Mouse (Mus musculus) heart, postnatal 10 days (tissue): ENCODE data around the gene Nolc1. TPM values are rescaled to one million over a fixed set of nuclear protein-coding genes. Genes with fewer than 3 reads are reported as not detected.

Experiments used
- DNase-seq, 2 experiments: peaks; one replicate each; pipeline ENCODE4 v3.0.0; 2021
- intact Hi-C: fragments of 180-260 bp; cut with DNase I; formaldehyde crosslinking; loops from one replicate; pipeline ENCODE4 v1.15.1; 2025
- total RNA-seq, 2 experiments: library from RNA; stranded (reverse); gene quantifications; 2 replicates each; pipeline ENCODE4 v1.2.3; 2021

Nolc1 gene
- total RNA-seq, result 10 to 100 TPM; 25.1 to 27.2 TPM

DNA sequence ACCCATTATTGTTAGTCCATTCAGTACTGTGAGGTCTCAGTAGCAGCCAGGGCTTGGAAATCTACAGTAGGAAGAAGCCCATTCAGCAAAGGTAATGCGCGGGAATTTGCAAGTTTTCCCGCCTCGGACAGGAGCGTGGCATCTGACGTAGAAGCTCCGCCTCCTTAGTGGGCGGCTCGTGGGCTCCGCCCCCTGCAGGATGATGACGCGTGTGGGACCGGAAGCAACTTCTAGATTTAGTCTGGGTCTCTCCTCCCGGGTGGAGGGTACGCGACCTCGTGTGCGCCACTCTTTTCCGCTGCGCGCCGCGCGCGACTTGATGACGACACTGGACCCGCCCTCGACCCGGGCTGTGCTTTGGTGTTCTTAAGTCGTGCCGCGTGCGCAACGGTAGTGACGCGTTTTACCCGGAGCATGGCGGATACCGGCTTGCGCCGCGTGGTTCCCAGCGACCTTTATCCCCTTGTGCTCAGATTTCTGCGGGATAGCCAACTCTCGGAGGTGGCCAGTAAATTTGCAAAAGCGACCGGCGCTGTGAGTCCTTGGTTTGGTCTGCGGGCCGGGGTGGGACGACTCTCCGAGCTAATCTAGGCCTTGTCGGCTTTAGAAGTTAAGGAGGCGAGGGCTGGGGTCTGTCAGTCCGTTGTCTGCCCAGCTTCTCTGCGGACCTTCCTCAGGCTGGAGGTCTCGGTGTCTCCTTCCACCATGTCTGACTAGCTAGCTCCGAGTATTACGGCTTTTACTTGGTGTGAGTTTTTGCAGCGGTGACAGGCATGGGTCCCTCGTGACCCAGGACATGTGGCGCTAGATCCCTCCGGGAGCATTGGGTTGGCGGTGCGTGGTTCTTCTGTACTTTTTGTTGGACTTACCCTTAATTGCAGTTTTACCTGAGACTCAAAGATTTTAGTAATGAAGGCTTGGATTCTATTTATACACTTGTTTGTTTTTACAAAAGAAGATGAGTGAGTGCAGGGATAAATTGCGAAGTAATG, at the start of gene Nolc1:
Gene Nolc1, plus strand, starts transcription at position 248 of the 992 bp plus-strand sequence.
- intact Hi-C loops, result no loop called here

GRCm38 (mm10) chr19:46026567-46026966, 49.1 kb upstream of the Nolc1 start:
- peak; percentile 71 to 72 for DNase-seq

More for the DNA sequence above, at the start of gene Nolc1:
- peak; percentile 99 to 100 for DNase-seq

GRCm38 (mm10) chr19:46028747-46029320, 46.8 kb upstream of the Nolc1 start:
- intact Hi-C loops, result no loop called here
- no peak for DNase-seq

More at GRCm38 (mm10) chr19:46026567-46026966, 49.1 kb upstream of the Nolc1 start:
- intact Hi-C loops, result no loop called here

DNA sequence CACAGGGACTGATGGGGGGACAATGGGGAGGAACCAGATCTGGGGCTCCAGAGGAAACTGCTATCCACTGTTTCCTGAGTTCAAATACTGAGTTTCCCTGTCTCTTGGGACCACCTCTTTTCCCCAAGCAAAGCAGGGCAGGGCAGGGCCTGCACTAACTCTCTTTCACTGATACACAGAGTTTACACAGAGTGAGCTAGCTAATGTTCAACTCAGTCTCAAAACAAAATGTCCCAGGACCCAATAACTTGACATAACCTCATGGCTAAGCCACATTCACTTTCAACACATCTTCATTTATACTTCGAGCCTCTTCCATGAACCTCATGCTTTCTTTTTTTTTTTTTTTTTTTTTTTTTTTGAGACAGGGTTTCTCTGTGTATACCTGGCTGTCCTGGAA, 46.0 kb upstream of the Nolc1 start:
- intact Hi-C loops, result no loop called here
- no peak for DNase-seq

DNA sequence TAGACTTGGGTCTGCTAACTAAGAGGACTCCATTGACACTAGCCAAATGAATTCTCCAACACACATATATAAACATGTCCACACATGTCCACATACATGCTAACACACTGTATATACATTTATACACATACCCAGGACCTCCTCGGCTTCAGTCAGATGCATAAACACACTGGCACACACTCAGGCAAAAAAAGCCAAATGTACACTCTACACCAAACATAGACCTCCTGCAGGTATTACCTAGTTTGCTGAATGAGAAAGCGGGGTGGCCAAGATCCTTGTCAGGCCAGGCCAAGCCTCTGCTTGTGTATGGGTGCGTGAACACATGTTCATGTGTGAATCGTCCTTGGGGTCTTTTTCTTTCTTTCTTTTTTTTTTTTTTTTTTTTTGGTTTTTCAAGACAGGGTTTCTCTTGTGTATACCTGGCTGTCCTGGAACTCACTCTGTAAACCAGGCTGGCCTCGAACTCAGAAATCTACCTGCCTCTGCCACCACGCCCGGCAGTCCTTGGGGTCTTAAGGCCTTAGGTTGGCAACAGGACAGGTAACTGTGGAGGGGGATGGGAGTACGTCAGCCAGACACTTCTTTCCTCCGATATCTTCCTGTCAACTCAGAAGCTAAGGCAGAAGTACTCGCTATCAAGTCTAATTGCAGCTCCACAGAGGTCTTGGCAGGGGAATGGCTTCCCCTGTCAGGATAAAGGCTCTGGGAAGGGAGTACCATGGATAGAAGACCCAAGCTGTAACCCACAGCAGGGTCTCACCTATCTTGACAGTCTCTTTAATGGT, 45.3 kb upstream of the Nolc1 start:
- intact Hi-C loops, result no loop called here
- DNase-seq, result no peak

- intact Hi-C loops, result no loop called here
- peak in 1 of 2 experiments; percentile 31 for DNase-seq
These were observed 43.8 kb upstream of the Nolc1 start for GRCm38 (mm10) chr19:46031689-46032432.

DNA sequence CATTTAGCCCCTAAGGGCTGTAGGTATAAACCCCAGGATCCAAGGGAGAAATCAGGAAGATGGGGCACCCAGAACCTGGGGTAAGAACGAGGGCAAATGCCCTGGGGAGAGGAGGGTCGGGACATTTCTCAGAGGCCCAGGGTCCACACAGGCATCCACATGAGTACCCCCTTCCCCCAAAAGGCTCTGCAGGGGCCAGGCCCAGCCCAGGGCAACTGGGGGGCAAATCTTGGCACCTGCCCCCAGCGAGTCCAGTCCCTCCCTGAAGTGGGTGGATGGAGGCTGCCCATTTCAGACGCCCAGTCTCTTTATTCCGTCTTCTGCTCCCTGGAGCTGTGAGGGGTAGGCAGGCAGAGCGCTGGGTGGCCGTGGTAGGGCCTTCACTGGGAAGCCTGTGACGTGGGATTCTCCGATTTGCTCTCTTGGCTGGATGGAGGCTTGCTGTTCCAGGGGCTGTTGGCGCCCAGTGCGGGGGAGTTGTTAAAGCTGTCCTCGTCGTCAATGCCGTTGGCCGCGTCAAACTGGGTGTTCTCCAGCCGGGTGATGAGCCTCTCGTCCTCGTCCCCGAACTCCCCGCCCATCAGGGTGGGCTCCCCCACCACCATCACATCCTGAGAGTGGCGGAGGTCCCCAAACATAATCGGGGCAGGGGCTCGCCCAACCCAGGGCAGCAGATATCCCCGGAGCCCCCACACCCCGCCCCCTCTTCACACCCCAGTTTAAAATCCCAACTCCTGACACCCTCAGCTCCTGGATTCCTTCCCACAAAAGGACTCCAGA, 42.7 kb upstream of the Nolc1 start:
- intact Hi-C loops, result no loop called here

DNA sequence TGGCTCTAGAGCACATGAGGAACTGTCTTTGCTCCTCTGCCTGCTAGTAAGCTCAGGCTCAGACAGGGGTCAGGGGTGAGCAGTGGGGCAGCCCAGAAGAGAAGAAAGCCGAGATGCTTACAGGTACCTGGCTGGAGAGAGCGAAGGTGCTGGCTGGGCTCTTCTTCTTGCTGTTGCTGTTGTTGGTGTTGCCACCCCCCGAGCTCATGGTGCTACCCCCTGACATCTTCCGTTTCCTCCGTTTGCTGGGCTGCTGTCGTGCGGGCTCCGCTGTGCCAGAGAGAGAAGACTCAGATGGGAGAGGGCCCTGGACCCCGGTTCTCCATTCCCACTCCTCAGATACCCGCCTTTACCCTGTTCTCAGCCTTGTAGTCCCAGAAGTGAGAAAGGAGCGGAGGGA, 41.8 kb upstream of the Nolc1 start:
- intact Hi-C loops, result no loop called here

More for the DNA sequence above, 42.7 kb upstream of the Nolc1 start:
- no peak for DNase-seq

DNA sequence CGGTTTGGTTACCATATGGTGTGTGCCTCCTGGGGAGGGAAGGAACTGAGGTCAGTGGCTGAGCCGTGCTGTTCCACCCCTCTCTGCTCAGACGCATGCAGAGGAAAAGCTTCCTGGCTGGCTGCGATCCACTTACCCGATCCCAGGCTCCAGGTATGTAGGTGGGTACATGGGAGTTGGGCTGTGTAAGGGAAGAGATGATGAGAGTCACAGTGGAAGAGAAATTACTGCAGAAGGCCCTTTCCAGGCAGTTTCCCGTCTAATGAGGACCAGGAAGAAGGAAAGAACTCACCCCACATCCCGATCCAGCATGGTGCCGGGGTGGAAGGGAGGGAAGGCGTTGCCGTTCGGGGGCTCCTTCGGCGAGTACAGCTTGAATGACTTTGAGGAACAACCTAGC, 39.7 kb upstream of the Nolc1 start:
- intact Hi-C loops, result no loop called here
- DNase-seq, result no peak

More for the DNA sequence above, 41.8 kb upstream of the Nolc1 start:
- DNase-seq, result no peak

- no peak for DNase-seq
- intact Hi-C loops, result no loop called here
These were observed 39.0 kb upstream of the Nolc1 start for GRCm38 (mm10) chr19:46036477-46037242.

DNA sequence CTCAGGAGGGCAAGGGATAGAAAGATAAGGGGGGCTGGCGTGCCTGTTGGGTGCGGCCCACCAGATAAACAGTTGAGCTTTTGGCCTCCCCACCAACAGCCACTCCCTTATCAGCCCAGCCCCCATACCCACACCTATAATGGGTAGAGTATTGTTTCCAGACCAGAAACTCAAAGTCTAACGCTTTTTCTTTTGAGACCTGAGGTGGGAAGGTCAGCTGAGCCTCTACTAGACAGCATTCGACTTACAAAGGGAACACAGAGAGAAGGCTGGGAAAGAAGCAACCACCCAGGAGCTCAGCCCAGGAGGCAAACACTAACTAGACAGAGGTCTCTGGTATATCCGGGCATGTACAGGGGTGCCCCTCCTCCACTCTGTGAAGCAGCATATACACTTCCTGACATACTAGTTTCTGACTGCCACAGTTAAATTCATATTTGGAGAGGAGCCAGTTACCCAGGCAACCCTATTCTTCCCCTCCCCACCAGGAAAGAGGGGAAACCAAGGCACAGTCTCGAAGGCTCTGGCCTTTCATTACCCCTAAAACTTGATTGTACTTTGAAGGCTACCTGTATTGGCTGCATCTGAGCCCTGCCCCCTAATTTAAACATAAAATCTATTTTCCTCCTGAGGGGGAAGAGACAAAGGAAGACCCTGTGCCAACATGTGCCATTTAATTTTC, 38.3 kb upstream of the Nolc1 start:
- DNase-seq, result no peak
- intact Hi-C loops, result no loop called here

DNA sequence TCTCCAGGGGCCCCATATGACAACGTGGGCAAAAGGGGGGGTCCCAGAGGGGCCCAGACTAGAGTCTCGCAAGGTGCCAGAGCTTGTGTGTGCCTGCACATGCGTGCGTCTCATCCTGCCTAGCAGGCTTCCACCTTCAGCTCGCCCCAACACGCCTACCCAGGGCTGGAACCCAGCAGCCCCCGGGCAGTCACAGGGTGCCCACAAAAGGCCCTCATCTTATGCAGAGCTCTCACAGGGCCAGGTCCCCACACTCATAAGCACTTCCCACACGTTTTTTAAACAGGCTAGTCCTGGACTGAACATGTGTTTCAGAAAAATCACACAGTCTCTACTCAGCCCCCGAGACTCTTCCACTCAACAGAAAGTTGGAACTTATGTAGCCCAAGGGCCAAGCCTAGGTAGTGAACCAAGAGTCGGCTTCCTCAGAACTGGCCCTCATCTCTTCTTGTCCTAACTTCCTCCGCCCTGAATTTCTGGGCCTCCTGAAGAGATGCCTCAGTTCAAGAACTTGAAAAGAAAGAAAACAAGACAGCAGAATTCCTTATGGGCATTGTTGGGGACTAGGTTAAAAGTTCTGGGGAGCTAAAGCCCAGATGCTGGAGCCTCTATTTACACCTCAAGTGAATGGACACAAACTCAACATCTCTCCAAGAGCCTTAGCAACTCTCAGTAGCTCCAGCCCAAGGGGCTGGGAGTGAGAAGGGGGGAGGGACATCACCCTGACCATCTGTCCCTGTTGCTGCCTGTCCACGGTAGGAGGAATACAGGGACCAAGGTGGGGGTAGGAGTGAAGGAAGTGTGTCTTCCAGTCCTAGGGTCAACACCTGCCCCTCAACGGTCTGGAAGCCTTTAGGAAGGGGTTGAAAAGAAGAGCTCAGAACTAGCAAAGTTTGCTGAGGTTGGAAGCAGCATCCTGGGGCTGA, 37.5 kb upstream of the Nolc1 start:
- DNase-seq, result no peak
- intact Hi-C loops, result no loop called here

DNA sequence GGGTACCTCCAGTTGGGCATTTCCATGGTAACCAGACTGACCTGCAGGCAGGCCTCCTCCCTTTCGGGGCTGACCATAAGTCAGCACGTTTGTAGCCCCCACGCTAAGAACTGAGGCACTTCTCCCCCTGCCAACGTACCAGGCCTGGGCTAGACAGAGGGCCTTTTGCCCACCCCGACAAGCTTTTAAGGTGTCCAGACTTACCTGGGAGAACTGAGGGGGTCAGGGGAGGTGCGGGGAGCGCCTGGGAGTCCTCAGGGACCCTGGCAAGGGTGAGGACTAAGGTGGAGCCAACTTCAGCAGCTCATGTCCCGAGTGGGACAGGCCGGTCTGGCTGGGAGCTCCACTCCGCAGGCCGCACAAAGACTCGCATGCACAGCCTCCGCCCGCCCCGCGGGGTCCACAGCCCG, 36.8 kb upstream of the Nolc1 start:
- intact Hi-C loops, result no loop called here
- DNase-seq, result peak; percentile 39 to 41

- intact Hi-C loops, result no loop called here
- DNase-seq, result peak; percentile 90
These were observed 36.2 kb upstream of the Nolc1 start for GRCm38 (mm10) chr19:46039478-46039877.

DNA sequence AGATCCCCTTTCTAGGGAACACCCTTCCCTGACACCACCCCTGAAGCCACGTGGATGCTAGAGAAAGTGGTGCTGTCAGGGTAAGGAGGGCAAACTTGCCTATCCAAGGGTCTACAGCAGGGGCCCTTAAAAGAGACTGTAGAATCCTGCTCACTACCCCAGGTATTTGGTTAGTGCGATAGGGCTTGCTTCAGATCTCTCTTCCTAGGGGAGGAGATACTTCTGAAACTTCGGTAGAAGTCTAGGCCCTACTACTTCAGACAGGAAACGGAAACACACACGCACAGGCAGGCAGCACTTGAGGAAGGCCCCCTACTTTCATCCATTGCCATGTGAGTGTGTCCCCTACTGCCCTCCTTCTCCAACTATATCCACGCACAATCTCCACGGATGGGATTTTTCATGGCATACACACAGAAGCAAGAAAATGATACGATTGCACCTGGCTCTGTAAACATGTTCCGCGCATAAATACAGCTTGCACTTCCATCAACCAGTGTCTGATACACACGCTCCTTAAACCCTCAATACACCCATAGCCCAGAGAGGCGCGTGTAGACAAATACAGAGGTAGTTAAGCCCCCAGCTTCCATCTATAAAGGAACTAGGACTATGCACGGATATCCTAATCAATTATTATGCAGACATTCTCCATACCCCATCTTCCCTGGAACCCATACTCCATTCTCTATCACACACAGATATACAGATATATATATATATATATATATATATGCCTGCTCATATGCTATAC, 35.3 kb upstream of the Nolc1 start:
- DNase-seq, result no peak
- intact Hi-C loops, result no loop called here

- no peak for DNase-seq
- intact Hi-C loops, result no loop called here
These were observed 34.2 kb upstream of the Nolc1 start for GRCm38 (mm10) chr19:46041299-46041932.
